Comparison of ENCODE assay signal across 8 mouse cellular contexts in genomic region chr4:98924071-98924905, GRCm38 (mm10). TPM values are rescaled to one million over a fixed set of nuclear protein-coding genes. Genes with fewer than 3 reads are reported as not detected.
DNase-seq lines count a peak whose midpoint lies in the region; ATAC-seq and TF ChIP-seq lines count a peak whose summit lies in the region.

No protein-coding gene starts in this region.

- peak overlapping the region; percentile 89 for H3K4me3 ChIP-seq in embryonic facial prominence, embryonic 13.5 days
- peak overlapping the region; percentile 87 for H3K4me3 ChIP-seq in hindbrain, postnatal 0 days (ENCODE audit: low read length)
- peak overlapping the region; percentile 97 for H3K4me3 ChIP-seq in liver, postnatal 0 days (ENCODE audit: low read depth, low read length)

- H3K9me3 ChIP-seq in embryonic facial prominence, embryonic 13.5 days = 0 out of 2 replicates have a peak, but pooled peaks cover under 1% of the 10 kb centered on the region
- no peaks in the 10 kb centered on the region for H3K9me3 ChIP-seq in hindbrain, postnatal 0 days (ENCODE audit: low read length)
- H3K9me3 ChIP-seq in liver, postnatal 0 days (ENCODE audit: low read length) = peaks cover 3% of the 10 kb centered on the region; the same call in 1 of the 2 replicates

- H3K4me1 ChIP-seq in embryonic facial prominence, embryonic 13.5 days = peaks cover 16% of the 10 kb centered on the region
- H3K4me1 ChIP-seq in hindbrain, postnatal 0 days (ENCODE audit: insufficient read depth, low read length) = peaks cover 13% of the 10 kb centered on the region; the same call in 1 of the 2 replicates
- peaks cover 10% of the 10 kb centered on the region for H3K4me1 ChIP-seq in liver, postnatal 0 days (ENCODE audit: insufficient read depth)

- peak overlapping the region; percentile 73 for H3K4me2 ChIP-seq in embryonic facial prominence, embryonic 13.5 days
- H3K4me2 ChIP-seq in hindbrain, postnatal 0 days (ENCODE audit: low read depth, low read length) = peak overlapping the region; percentile 94
- H3K4me2 ChIP-seq in liver, postnatal 0 days (ENCODE audit: low read depth, low read length) = peak overlapping the region; percentile 91

- TF ChIP-seq CTCF in hindbrain, postnatal 0 days (IDR thresholded peaks at IDR 0.05; ENCODE audit: low read depth) = no peak
- no peak for TF ChIP-seq CTCF in liver, postnatal 0 days (IDR thresholded peaks at IDR 0.05; ENCODE audit: low read depth)

- H3K27ac ChIP-seq in embryonic facial prominence, embryonic 13.5 days = peak overlapping the region; percentile 100
- peak overlapping the region; percentile 100 for H3K27ac ChIP-seq in hindbrain, postnatal 0 days
- H3K27ac ChIP-seq in liver, postnatal 0 days (ENCODE audit: low read depth) = peak overlapping the region; percentile 100

- peak overlapping the region; percentile 94 for H3K9ac ChIP-seq in embryonic facial prominence, embryonic 13.5 days
- H3K9ac ChIP-seq in hindbrain, postnatal 0 days (replicated peaks; ENCODE audit: low read length) = peak overlapping the region; percentile 84
- peak overlapping the region; percentile 98 for H3K9ac ChIP-seq in liver, postnatal 0 days (replicated peaks)

- peak; percentile 11; the same call in 1 of the 2 replicates for ATAC-seq in embryonic facial prominence, embryonic 13.5 days (ENCODE audit: insufficient number of reproducible peaks, insufficient read depth, low FRiP score, low TSS enrichment, low read depth)
- peak; percentile 8 for ATAC-seq in hindbrain, postnatal 0 days
- ATAC-seq in liver, postnatal 0 days = peak; percentile 1

- TF ChIP-seq EP300 in liver, postnatal 0 days (IDR thresholded peaks at IDR 0.05; ENCODE audit: low read depth) = no peak

- under 1% methylated on average over 65 of the region's 66 CpGs for WGBS in embryonic facial prominence, embryonic 13.5 days
- WGBS in hindbrain, postnatal 0 days = 2% methylated on average over 65 of the region's 66 CpGs
- WGBS in liver, postnatal 0 days (ENCODE audit: insufficient replicate concordance) = under 1% methylated on average over 57 of the region's 66 CpGs

- no peaks in the 10 kb centered on the region for H3K27me3 ChIP-seq in embryonic facial prominence, embryonic 13.5 days
- no peaks in the 10 kb centered on the region for H3K27me3 ChIP-seq in hindbrain, postnatal 0 days (ENCODE audit: insufficient read depth, low read length)
- H3K27me3 ChIP-seq in liver, postnatal 0 days (ENCODE audit: insufficient read depth, low read length) = no peaks in the 10 kb centered on the region

- DNase-seq in lung, adult 18-20 months = peak; percentile 45 to 46
- DNase-seq in lung, postnatal 10 days = no peak
- DNase-seq in adrenal gland, adult 2 months = peak; percentile 13
- peak; percentile 35 for DNase-seq in hindbrain, postnatal 0 days (ENCODE audit: low spot score)
- DNase-seq in liver, postnatal 0 days = peak; percentile 29
- DNase-seq in spleen, postnatal 36 days (ENCODE audit: low spot score in 2 of 2) = peak; percentile 22 to 26
- DNase-seq in layer of hippocampus, adult 18-20 months (ENCODE audit: low spot score in 2 of 2) = no peak

- peaks cover 7% of the 10 kb centered on the region; the same call in 1 of the 2 replicates for H3K36me3 ChIP-seq in embryonic facial prominence, embryonic 13.5 days
- no peaks in the 10 kb centered on the region for H3K36me3 ChIP-seq in hindbrain, postnatal 0 days (ENCODE audit: insufficient read depth, low read length)
- H3K36me3 ChIP-seq in liver, postnatal 0 days (replicated peaks; ENCODE audit: insufficient read depth, low read length) = no peaks in the 10 kb centered on the region; the same call in none of the 2 replicates

RNA-seq across cellular contexts. Expression of gene Usp1, which starts 0.7 kb away (rescaled TPM):
- total RNA-seq in adrenal gland, adult 2 months (2021) = 10 to 100 TPM; 29.0 to 29.1 TPM
- 220 and 234 TPM in 2 replicates for polyA plus RNA-seq in adrenal gland, adult 2 months (2012; rRNA removed)
- 107 and 109 TPM in 2 replicates for polyA plus RNA-seq in embryonic facial prominence, embryonic 13.5 days (2015; fragmentation: Nextera tagmentation; extraction: Ambion mirVana)
- 9.9 and 11.4 TPM in 2 replicates for total RNA-seq in hindbrain, postnatal 0 days (2014; rRNA removed)
- polyA plus RNA-seq in hindbrain, postnatal 0 days (2015; fragmentation: Nextera tagmentation; extraction: Ambion mirVana) = 39.6 and 42.6 TPM in 2 replicates
- 38.6 and 39.3 TPM in 2 replicates for polyA plus RNA-seq in liver, postnatal 0 days (2015; fragmentation: Nextera tagmentation; extraction: Ambion mirVana)
- total RNA-seq in layer of hippocampus, adult 18-20 months (2021) = 10 to 100 TPM; 24.8 to 32.4 TPM

Comparison
In these comparisons a context has a peak if more than half of its experiments do, and no peak if none do; other contexts are left out.
1. DNase-seq: peak in lung, adult 18-20 months (2 of 2), adrenal gland, adult 2 months (single experiment), hindbrain, postnatal 0 days (single experiment), liver, postnatal 0 days (single experiment) and spleen, postnatal 36 days (2 of 2); none in lung, postnatal 10 days (single experiment) and layer of hippocampus, adult 18-20 months (0 of 2).
2. Peak in every context shown above with its lines, with median percentiles within 50 percentile points of each other: ATAC-seq, H3K27ac ChIP-seq, H3K4me2 ChIP-seq, H3K4me3 ChIP-seq and H3K9ac ChIP-seq.